Comparison of ENCODE assay signal across 34 mouse cellular contexts in genomic region chr17:28465968-28466367, GRCm38 (mm10).
"Had no signal": no experiment of that assay in that cellular context is flagged by ENCODE, and none has a peak within 500 bp of the region (broad histone marks: within the 10 kb centered on the region; RNA-seq: fewer than 3 reads in every experiment).

No protein-coding gene starts in this region.

- H3K4me2 ChIP-seq: heart, embryonic 11.5 days; heart, embryonic 12.5 days; heart, embryonic 13.5 days; heart, embryonic 15.5 days; hindbrain, embryonic 12.5 days; hindbrain, embryonic 13.5 days; hindbrain, embryonic 14.5 days; hindbrain, embryonic 15.5 days; intestine, embryonic 15.5 days; kidney, embryonic 15.5 days had no signal

- H3K36me3 ChIP-seq: heart, embryonic 10.5 days; heart, embryonic 12.5 days; heart, embryonic 13.5 days; heart, embryonic 15.5 days; hindbrain, embryonic 10.5 days; hindbrain, embryonic 12.5 days; hindbrain, embryonic 13.5 days; hindbrain, embryonic 15.5 days; intestine, embryonic 15.5 days; kidney, embryonic 15.5 days had no signal

- DNase-seq: heart, postnatal 10 days; heart, postnatal 14 days; heart, postnatal 36 days; heart, postnatal 4 days; kidney, adult 11 months; kidney, adult 18-20 months; kidney, adult 2 months; kidney, adult 8-10 months; kidney, adult 9 months; kidney, postnatal 10 days; kidney, postnatal 14 days; kidney, postnatal 25 days; kidney, postnatal 36 days; kidney, postnatal 4 days; layer of hippocampus, adult 9-11 months; layer of hippocampus, postnatal 36 days had no signal

- ATAC-seq: hindbrain, embryonic 16.5 days; hindbrain, postnatal 0 days; inflammation-experienced regulatory T-cells, adult 6 months; intestine, embryonic 15.5 days; intestine, embryonic 16.5 days; intestine, postnatal 0 days had no signal

- H3K9ac ChIP-seq: heart, embryonic 12.5 days; heart, embryonic 13.5 days; heart, embryonic 15.5 days; hindbrain, embryonic 12.5 days; hindbrain, embryonic 13.5 days; hindbrain, embryonic 14.5 days; hindbrain, embryonic 15.5 days; intestine, embryonic 15.5 days; kidney, embryonic 15.5 days had no signal

- H3K27ac ChIP-seq: heart, embryonic 10.5 days; heart, embryonic 13.5 days; heart, embryonic 15.5 days; hindbrain, embryonic 10.5 days; hindbrain, embryonic 12.5 days; hindbrain, embryonic 13.5 days; hindbrain, embryonic 14.5 days; hindbrain, embryonic 15.5 days; hindbrain, postnatal 0 days; intestine, embryonic 15.5 days; layer of hippocampus, adult 2 months had no signal

- H3K4me3 ChIP-seq: heart, embryonic 10.5 days; heart, embryonic 12.5 days; heart, embryonic 13.5 days; heart, embryonic 15.5 days; hindbrain, embryonic 10.5 days; hindbrain, embryonic 12.5 days; hindbrain, embryonic 13.5 days; hindbrain, embryonic 15.5 days; intestine, embryonic 15.5 days; kidney, embryonic 15.5 days; layer of hippocampus, adult 2 months had no signal

- H3K4me1 ChIP-seq: hindbrain, embryonic 13.5 days had no signal

- H3K27me3 ChIP-seq: heart, embryonic 12.5 days; heart, embryonic 13.5 days; heart, embryonic 15.5 days; hindbrain, embryonic 12.5 days; hindbrain, embryonic 13.5 days; hindbrain, embryonic 15.5 days; intestine, embryonic 15.5 days; kidney, embryonic 15.5 days had no signal

- H3K9me3 ChIP-seq: heart, embryonic 10.5 days; heart, embryonic 12.5 days; heart, embryonic 13.5 days; heart, embryonic 15.5 days; hindbrain, embryonic 10.5 days; hindbrain, embryonic 12.5 days; hindbrain, embryonic 13.5 days; hindbrain, embryonic 15.5 days; intestine, embryonic 15.5 days; kidney, embryonic 15.5 days had no signal
